Mouse (Mus musculus): ENCODE results near the gene Prkn. TPM values are rescaled to one million over a fixed set of nuclear protein-coding genes. Genes with fewer than 3 reads are reported as not detected.

Prkn gene
- polyA plus RNA-seq, 1 experiment from 2014 or later, result 3.9 TPM

GRCm38 (mm10) chr17:11721906-11722305 is 881.7 kb downstream of the Prkn start:
- no peaks in the 10 kb centered on the region for H3K9me3 ChIP-seq (ENCODE audit: control insufficient read depth, low read length)
- no peaks in the 10 kb centered on the region for H3K36me3 ChIP-seq (ENCODE audit: control insufficient read depth, insufficient read depth)
- no peak overlapping the region for H3K4me3 ChIP-seq (replicated peaks; ENCODE audit: low read length)
- no peak overlapping the region for H3K4me2 ChIP-seq (ENCODE audit: low read length)
- ATAC-seq, result no peak
- WGBS, result 62% methylated on average over 5 of the region's 5 CpGs
- no peaks in the 10 kb centered on the region for H3K27me3 ChIP-seq (replicated peaks; ENCODE audit: control insufficient read depth, insufficient read depth, low read length)
- H3K27ac ChIP-seq (ENCODE audit: low read length), result no peak overlapping the region
- no peak overlapping the region for H3K9ac ChIP-seq (replicated peaks; ENCODE audit: low read depth, low read length)
- 0 out of 2 replicates have a peak, but pooled peaks cover 4% of the 10 kb centered on the region for H3K4me1 ChIP-seq (replicated peaks; ENCODE audit: control insufficient read depth, insufficient read depth, low read length)

DNA sequence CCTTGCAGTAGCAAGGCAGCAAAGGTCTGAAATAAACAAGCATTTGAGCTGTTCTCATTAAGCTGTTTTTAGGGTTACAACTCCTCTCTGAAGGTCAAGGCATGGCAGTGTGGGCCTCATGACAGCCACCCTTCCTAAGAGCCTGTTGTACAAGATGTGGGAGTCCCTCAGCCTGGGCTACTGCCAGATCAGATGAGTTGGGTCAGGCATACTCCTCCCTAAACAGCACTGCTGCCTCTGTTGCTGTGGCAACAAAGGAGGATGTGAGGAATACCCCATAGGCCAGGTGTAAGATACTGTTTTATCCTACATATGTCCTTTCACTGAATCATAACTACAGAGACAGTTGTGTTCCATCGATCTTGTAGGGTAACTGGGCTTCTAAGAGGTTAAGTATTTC is 882.3 kb downstream of the Prkn start:
- ATAC-seq, result no peak
- no peak overlapping the region for H3K4me2 ChIP-seq (ENCODE audit: low read length)
- H3K4me1 ChIP-seq (replicated peaks; ENCODE audit: control insufficient read depth, insufficient read depth, low read length), result 0 out of 2 replicates have a peak, but pooled peaks cover 4% of the 10 kb centered on the region
- no peaks in the 10 kb centered on the region for H3K9me3 ChIP-seq (ENCODE audit: control insufficient read depth, low read length)
- no peak overlapping the region for H3K9ac ChIP-seq (replicated peaks; ENCODE audit: low read depth, low read length)
- H3K36me3 ChIP-seq (ENCODE audit: control insufficient read depth, insufficient read depth), result no peaks in the 10 kb centered on the region
- H3K4me3 ChIP-seq (replicated peaks; ENCODE audit: low read length), result no peak overlapping the region
- H3K27me3 ChIP-seq (replicated peaks; ENCODE audit: control insufficient read depth, insufficient read depth, low read length), result no peaks in the 10 kb centered on the region
- 95% methylated on average over 1 of the region's 1 CpGs for WGBS
- H3K27ac ChIP-seq (ENCODE audit: low read length), result no peak overlapping the region

- ATAC-seq, result no peak
These were observed 884.0 kb downstream of the Prkn start for GRCm38 (mm10) chr17:11724135-11724534.

GRCm38 (mm10) chr17:11727101-11727500 is 886.9 kb downstream of the Prkn start:
- Histone ChIP-seq H3K9ac (replicated peaks; ENCODE audit: low read depth, low read length) (no peak overlapping the region), H3K4me3 (replicated peaks; ENCODE audit: low read length) (no peak overlapping the region), H3K4me1 (replicated peaks; ENCODE audit: control insufficient read depth, insufficient read depth, low read length) (peaks cover 4% of the 10 kb centered on the region; the same call in 1 of the 2 replicates), H3K27me3 (replicated peaks; ENCODE audit: control insufficient read depth, insufficient read depth, low read length) (no peaks in the 10 kb centered on the region), H3K4me2 (ENCODE audit: low read length) (no peak overlapping the region), H3K36me3 (ENCODE audit: control insufficient read depth, insufficient read depth) (no peaks in the 10 kb centered on the region), H3K27ac (ENCODE audit: low read length) (no peak overlapping the region), H3K9me3 (ENCODE audit: control insufficient read depth, low read length) (no peaks in the 10 kb centered on the region)
- ATAC-seq, result no peak
- WGBS, result 32% methylated on average over 1 of the region's 1 CpGs

More at GRCm38 (mm10) chr17:11724135-11724534, 884.0 kb downstream of the Prkn start:
- WGBS, result 87% methylated on average over 3 of the region's 3 CpGs
- Histone ChIP-seq H3K4me1 (replicated peaks; ENCODE audit: control insufficient read depth, insufficient read depth, low read length) (peaks cover 4% of the 10 kb centered on the region; the same call in 1 of the 2 replicates), H3K27ac (ENCODE audit: low read length) (no peak overlapping the region), H3K9ac (replicated peaks; ENCODE audit: low read depth, low read length) (no peak overlapping the region), H3K4me2 (ENCODE audit: low read length) (no peak overlapping the region), H3K36me3 (ENCODE audit: control insufficient read depth, insufficient read depth) (no peaks in the 10 kb centered on the region), H3K27me3 (replicated peaks; ENCODE audit: control insufficient read depth, insufficient read depth, low read length) (no peaks in the 10 kb centered on the region), H3K9me3 (ENCODE audit: control insufficient read depth, low read length) (no peaks in the 10 kb centered on the region), H3K4me3 (replicated peaks; ENCODE audit: low read length) (no peak overlapping the region)

- peaks cover 4% of the 10 kb centered on the region; the same call in 1 of the 2 replicates for H3K4me1 ChIP-seq (replicated peaks; ENCODE audit: control insufficient read depth, insufficient read depth, low read length)
- H3K4me3 ChIP-seq (replicated peaks; ENCODE audit: low read length), result no peak overlapping the region
- H3K4me2 ChIP-seq (ENCODE audit: low read length), result no peak overlapping the region
- 24% methylated on average over 2 of the region's 2 CpGs for WGBS
- no peaks in the 10 kb centered on the region for H3K27me3 ChIP-seq (replicated peaks; ENCODE audit: control insufficient read depth, insufficient read depth, low read length)
- H3K9ac ChIP-seq (replicated peaks; ENCODE audit: low read depth, low read length), result no peak overlapping the region
- ATAC-seq, result peak; percentile 57
- no peaks in the 10 kb centered on the region for H3K36me3 ChIP-seq (ENCODE audit: control insufficient read depth, insufficient read depth)
- H3K27ac ChIP-seq (ENCODE audit: low read length), result no peak overlapping the region
- no peaks in the 10 kb centered on the region for H3K9me3 ChIP-seq (ENCODE audit: control insufficient read depth, low read length)
These were observed 888.1 kb downstream of the Prkn start for GRCm38 (mm10) chr17:11728294-11728693.

DNA sequence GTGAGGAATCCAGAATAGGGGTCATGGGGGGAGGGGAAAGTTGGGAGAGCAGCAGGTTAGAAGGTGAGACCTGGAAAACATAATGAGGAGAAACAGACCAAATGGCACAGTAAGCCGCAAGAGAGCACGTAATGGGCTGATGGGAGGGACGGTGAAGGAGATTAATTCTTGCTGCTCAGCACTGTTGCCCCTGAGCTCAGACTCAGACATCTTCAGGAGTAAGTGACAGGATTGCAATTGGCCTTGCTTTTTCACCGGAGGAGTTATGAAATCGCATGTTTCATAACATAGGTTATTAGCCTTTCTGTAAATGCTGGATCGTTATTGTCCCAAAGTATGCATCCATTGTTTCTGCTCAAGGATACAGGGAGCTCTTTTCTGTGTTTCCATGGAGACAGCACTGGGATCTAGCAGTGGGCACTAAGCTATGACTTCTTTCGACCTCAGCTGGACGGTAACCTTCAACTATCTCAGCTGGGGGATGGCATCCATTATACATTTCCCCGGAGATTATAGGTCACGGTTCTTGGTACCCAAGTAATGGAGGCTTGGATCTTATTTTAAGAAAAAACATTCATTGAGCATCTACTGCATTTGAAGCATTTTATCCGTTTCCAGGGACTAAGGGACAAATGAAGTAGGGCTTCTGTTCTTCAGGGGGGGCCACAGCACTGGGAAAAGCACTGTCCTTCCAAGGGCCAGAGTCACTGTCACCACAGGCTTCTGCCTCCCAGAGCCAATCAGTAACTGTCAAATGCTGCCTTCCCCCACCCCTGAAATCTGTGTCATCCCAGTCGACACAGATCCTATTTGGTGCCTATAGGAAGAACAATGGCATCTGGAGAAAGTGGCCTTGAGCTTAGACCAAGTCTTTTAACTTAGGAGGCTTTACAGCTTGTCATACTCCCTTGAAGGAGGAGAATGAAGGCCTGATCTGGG is 890.7 kb downstream of the Prkn start:
- ATAC-seq, result no peak
- Histone ChIP-seq H3K27ac (ENCODE audit: low read length) (no peak overlapping the region), H3K9ac (replicated peaks; ENCODE audit: low read depth, low read length) (no peak overlapping the region), H3K36me3 (ENCODE audit: control insufficient read depth, insufficient read depth) (no peaks in the 10 kb centered on the region), H3K4me2 (ENCODE audit: low read length) (no peak overlapping the region), H3K4me1 (replicated peaks; ENCODE audit: control insufficient read depth, insufficient read depth, low read length) (no peaks in the 10 kb centered on the region; the same call in 1 of the 2 replicates), H3K4me3 (replicated peaks; ENCODE audit: low read length) (no peak overlapping the region), H3K27me3 (replicated peaks; ENCODE audit: control insufficient read depth, insufficient read depth, low read length) (no peaks in the 10 kb centered on the region), H3K9me3 (ENCODE audit: control insufficient read depth, low read length) (no peaks in the 10 kb centered on the region)
- 43% methylated on average over 12 of the region's 12 CpGs for WGBS

- H3K36me3 ChIP-seq (ENCODE audit: control insufficient read depth, insufficient read depth), result no peaks in the 10 kb centered on the region
- WGBS, result 62% methylated on average over 12 of the region's 12 CpGs
These were observed 895.1 kb downstream of the Prkn start for GRCm38 (mm10) chr17:11735158-11735877.

GRCm38 (mm10) chr17:11736531-11736930 is 896.3 kb downstream of the Prkn start:
- Histone ChIP-seq H3K9me3 (ENCODE audit: control insufficient read depth, low read length) (no peaks in the 10 kb centered on the region), H3K9ac (replicated peaks; ENCODE audit: low read depth, low read length) (no peak overlapping the region), H3K4me1 (replicated peaks; ENCODE audit: control insufficient read depth, insufficient read depth, low read length) (peaks cover 5% of the 10 kb centered on the region; the same call in 1 of the 2 replicates), H3K27ac (ENCODE audit: low read length) (no peak overlapping the region), H3K36me3 (ENCODE audit: control insufficient read depth, insufficient read depth) (no peaks in the 10 kb centered on the region), H3K27me3 (replicated peaks; ENCODE audit: control insufficient read depth, insufficient read depth, low read length) (no peaks in the 10 kb centered on the region), H3K4me3 (replicated peaks; ENCODE audit: low read length) (no peak overlapping the region), H3K4me2 (ENCODE audit: low read length) (no peak overlapping the region)
- no peak for ATAC-seq
- 45% methylated on average over 3 of the region's 3 CpGs for WGBS

More at GRCm38 (mm10) chr17:11735158-11735877, 895.1 kb downstream of the Prkn start:
- Histone ChIP-seq H3K4me3 (replicated peaks; ENCODE audit: low read length) (no peak overlapping the region), H3K27me3 (replicated peaks; ENCODE audit: control insufficient read depth, insufficient read depth, low read length) (no peaks in the 10 kb centered on the region), H3K4me2 (ENCODE audit: low read length) (no peak overlapping the region), H3K4me1 (replicated peaks; ENCODE audit: control insufficient read depth, insufficient read depth, low read length) (no peaks in the 10 kb centered on the region), H3K27ac (ENCODE audit: low read length) (no peak overlapping the region), H3K9me3 (ENCODE audit: control insufficient read depth, low read length) (no peaks in the 10 kb centered on the region), H3K9ac (replicated peaks; ENCODE audit: low read depth, low read length) (no peak overlapping the region)
- ATAC-seq, result no peak

GRCm38 (mm10) chr17:11737905-11738304 is 897.7 kb downstream of the Prkn start:
- no peak for ATAC-seq
- H3K4me2 ChIP-seq (ENCODE audit: low read length), result no peak overlapping the region
- 97% methylated on average over 10 of the region's 10 CpGs for WGBS

More at GRCm38 (mm10) chr17:11737905-11738304, 897.7 kb downstream of the Prkn start:
- peaks cover 5% of the 10 kb centered on the region; the same call in 1 of the 2 replicates for H3K4me1 ChIP-seq (replicated peaks; ENCODE audit: control insufficient read depth, insufficient read depth, low read length)
- H3K36me3 ChIP-seq (ENCODE audit: control insufficient read depth, insufficient read depth), result no peaks in the 10 kb centered on the region
- no peak overlapping the region for H3K27ac ChIP-seq (ENCODE audit: low read length)
- H3K9me3 ChIP-seq (ENCODE audit: control insufficient read depth, low read length), result no peaks in the 10 kb centered on the region
- no peak overlapping the region for H3K4me3 ChIP-seq (replicated peaks; ENCODE audit: low read length)
- H3K27me3 ChIP-seq (replicated peaks; ENCODE audit: control insufficient read depth, insufficient read depth, low read length), result no peaks in the 10 kb centered on the region
- no peak overlapping the region for H3K9ac ChIP-seq (replicated peaks; ENCODE audit: low read depth, low read length)

Data from forebrain, embryonic 16.5 days (tissue).